Mouse (Mus musculus) heart, embryonic 16.5 days (tissue): ENCODE measurements around the gene Fry. TPM values are rescaled to one million over a fixed set of nuclear protein-coding genes. Genes with fewer than 3 reads are reported as not detected.
"Not testable (repeated sequence)": the region's sequence is repeated elsewhere in the genome, so short reads cannot be mapped to it uniquely, and the experiment has no call there.

Experiments
- ATAC-seq: fragments of 200-750 bp; cut with Nextera tagmentation; replicated peaks from 2 replicates; pipeline ENCODE4 v1.8.0; 2017; ENCODE audit warnings: moderate number of reproducible peaks; ENCODE audit not compliant: insufficient read depth, low FRiP score; ENCODE audit errors: extremely low read depth
- H3K27ac ChIP-seq: fragments of 300-500 bp; sonication (generic); 2 replicates; pipeline ENCODE4 v1.5.1; 2014; ENCODE audit warnings: mild to moderate bottlenecking, low read length, control low read depth, moderate library complexity
- H3K27me3 ChIP-seq: fragments of 300-500 bp; sonication (generic); 2 replicates; pipeline ENCODE4 v1.6.1; 2014; ENCODE audit warnings: low read length, mixed read lengths; ENCODE audit not compliant: control insufficient read depth, insufficient read depth
- H3K36me3 ChIP-seq: fragments of 300-500 bp; sonication (generic); 2 replicates; pipeline ENCODE4 v1.6.1; 2014; ENCODE audit not compliant: control insufficient read depth, insufficient read depth
- H3K4me1 ChIP-seq: fragments of 300-500 bp; sonication (generic); 2 replicates; pipeline ENCODE4 v1.6.1; 2014; ENCODE audit warnings: low read length, mixed read lengths; ENCODE audit not compliant: control insufficient read depth, insufficient read depth
- H3K4me2 ChIP-seq: fragments of 300-500 bp; sonication (generic); 2 replicates; pipeline ENCODE4 v1.6.1; 2014; ENCODE audit warnings: low read depth, mild to moderate bottlenecking, control low read depth, low read length
- H3K4me3 ChIP-seq: fragments of 300-500 bp; sonication (generic); 2 replicates; pipeline ENCODE4 v1.5.1; 2014; ENCODE audit warnings: mild to moderate bottlenecking, control low read depth, low read length
- H3K9ac ChIP-seq: fragments of 300-500 bp; sonication (generic); 2 replicates; pipeline ENCODE4 v1.6.1; 2014; ENCODE audit warnings: low read length, control low read depth
- H3K9me3 ChIP-seq: fragments of 300-500 bp; sonication (generic); replicated peaks from 2 replicates; pipeline ENCODE4 v1.6.1; 2016; ENCODE audit warnings: low read length; ENCODE audit not compliant: control insufficient read depth
- WGBS: fragments of 180-500 bp; shearing (Covaris S2); extraction: QIAGEN DNeasy Blood & Tissue Kit; methylation state at CpG from one replicate; pipeline ENCODE4 v1.1.7; 2014; 5-methylcytosine and 5-hydroxymethylcytosine counted together
- polyA plus RNA-seq: library from polyadenylated mRNA; unstranded; fragments of >200 nt; fragmentation: Nextera tagmentation; extraction: Ambion mirVana; gene quantifications from 2 replicates; pipeline ENCODE4 v1.2.1, GENCODE M21; 2015

Fry gene
- polyA plus RNA-seq, 1 experiment from 2014 or later = 32.6 TPM

GRCm38 (mm10) chr5:150478612-150479011 is 360.2 kb downstream of the Fry start:
- no peak overlapping the region for H3K4me2 ChIP-seq
- peak overlapping the region; percentile 63 for H3K27ac ChIP-seq
- no peak overlapping the region for H3K4me3 ChIP-seq
- no peaks in the 10 kb centered on the region for H3K4me1 ChIP-seq
- peaks cover 52% of the 10 kb centered on the region for H3K36me3 ChIP-seq
- H3K9me3 ChIP-seq = no peaks in the 10 kb centered on the region
- peak; percentile 41 for ATAC-seq
- no peaks in the 10 kb centered on the region for H3K27me3 ChIP-seq
- no peak overlapping the region for H3K9ac ChIP-seq
- 39% methylated on average over 4 of the region's 4 CpGs for WGBS

- no peak overlapping the region for H3K27ac ChIP-seq
- H3K36me3 ChIP-seq = peaks cover 29% of the 10 kb centered on the region
- no peak overlapping the region for H3K9ac ChIP-seq
- H3K4me1 ChIP-seq = no peaks in the 10 kb centered on the region
- H3K4me3 ChIP-seq = no peak overlapping the region
- no peaks in the 10 kb centered on the region for H3K27me3 ChIP-seq
- no peak overlapping the region for H3K4me2 ChIP-seq
- no peak for ATAC-seq
- H3K9me3 ChIP-seq = no peaks in the 10 kb centered on the region
- 59% methylated on average over 3 of the region's 3 CpGs for WGBS
Observed at GRCm38 (mm10) chr5:150485198-150485597, 366.8 kb downstream of the Fry start.

GRCm38 (mm10) chr5:150490285-150490684 is 371.8 kb downstream of the Fry start:
- Histone ChIP-seq H3K4me2 (no peak overlapping the region), H3K4me3 (no peak overlapping the region), H3K9ac (no peak overlapping the region), H3K4me1 (no peaks in the 10 kb centered on the region), H3K27me3 (no peaks in the 10 kb centered on the region), H3K36me3 (peaks cover 19% of the 10 kb centered on the region), H3K9me3 (no peaks in the 10 kb centered on the region), H3K27ac (no peak overlapping the region)
- ATAC-seq = no peak
- 78% methylated on average over 3 of the region's 3 CpGs for WGBS

GRCm38 (mm10) chr5:150490821-150491220 is 372.4 kb downstream of the Fry start:
- peaks cover 23% of the 10 kb centered on the region for H3K36me3 ChIP-seq
- no peaks in the 10 kb centered on the region for H3K4me1 ChIP-seq
- no peak overlapping the region for H3K9ac ChIP-seq
- no peaks in the 10 kb centered on the region for H3K9me3 ChIP-seq
- no peaks in the 10 kb centered on the region for H3K27me3 ChIP-seq
- H3K4me3 ChIP-seq = no peak overlapping the region
- no peak overlapping the region for H3K27ac ChIP-seq
- 69% methylated on average over 8 of the region's 8 CpGs for WGBS
- no peak overlapping the region for H3K4me2 ChIP-seq
- no peak for ATAC-seq

GRCm38 (mm10) chr5:150491573-150492173 is 373.2 kb downstream of the Fry start:
- not testable (repeated sequence) for H3K9me3 ChIP-seq, H3K4me3 ChIP-seq, H3K27me3 ChIP-seq, H3K4me1 ChIP-seq, H3K4me2 ChIP-seq, H3K9ac ChIP-seq, H3K27ac ChIP-seq, ATAC-seq
- WGBS = 90% methylated on average over 4 of the region's 4 CpGs
- H3K36me3 ChIP-seq = peaks cover 31% of the 10 kb centered on the region

GRCm38 (mm10) chr5:150495792-150496191 is 377.3 kb downstream of the Fry start:
- Histone ChIP-seq H3K9me3 (no peaks in the 10 kb centered on the region), H3K36me3 (peaks cover 32% of the 10 kb centered on the region), H3K4me3 (no peak overlapping the region), H3K9ac (no peak overlapping the region), H3K27me3 (no peaks in the 10 kb centered on the region), H3K27ac (no peak overlapping the region), H3K4me1 (no peaks in the 10 kb centered on the region), H3K4me2 (no peak overlapping the region)
- no peak for ATAC-seq
- 48% methylated on average over 6 of the region's 6 CpGs for WGBS

- 70% methylated on average over 6 of the region's 6 CpGs for WGBS
- no peak overlapping the region for H3K4me2 ChIP-seq
Observed at GRCm38 (mm10) chr5:150510451-150511225, 392.2 kb downstream of the Fry start.

GRCm38 (mm10) chr5:150513264-150513663 is 394.8 kb downstream of the Fry start:
- H3K4me3 ChIP-seq = no peak overlapping the region
- WGBS = 73% methylated on average over 4 of the region's 4 CpGs
- no peak for ATAC-seq
- H3K36me3 ChIP-seq = no peaks in the 10 kb centered on the region
- H3K4me1 ChIP-seq = no peaks in the 10 kb centered on the region
- no peak overlapping the region for H3K9ac ChIP-seq
- H3K27ac ChIP-seq = no peak overlapping the region
- H3K4me2 ChIP-seq = no peak overlapping the region
- no peaks in the 10 kb centered on the region for H3K9me3 ChIP-seq
- no peaks in the 10 kb centered on the region for H3K27me3 ChIP-seq

More at GRCm38 (mm10) chr5:150510451-150511225, 392.2 kb downstream of the Fry start:
- H3K4me3 ChIP-seq = no peak overlapping the region
- no peaks in the 10 kb centered on the region for H3K27me3 ChIP-seq
- no peak for ATAC-seq
- no peak overlapping the region for H3K9ac ChIP-seq
- H3K36me3 ChIP-seq = no peaks in the 10 kb centered on the region
- no peaks in the 10 kb centered on the region for H3K4me1 ChIP-seq
- H3K27ac ChIP-seq = no peak overlapping the region
- H3K9me3 ChIP-seq = no peaks in the 10 kb centered on the region

- H3K4me1 ChIP-seq = no peaks in the 10 kb centered on the region
- H3K9ac ChIP-seq = no peak overlapping the region
- H3K4me2 ChIP-seq = no peak overlapping the region
- ATAC-seq = no peak
- WGBS = 82% methylated on average over 1 of the region's 1 CpGs
- H3K4me3 ChIP-seq = no peak overlapping the region
- H3K36me3 ChIP-seq = no peaks in the 10 kb centered on the region
- H3K27ac ChIP-seq = no peak overlapping the region
- no peaks in the 10 kb centered on the region for H3K27me3 ChIP-seq
- H3K9me3 ChIP-seq = no peaks in the 10 kb centered on the region
Observed at GRCm38 (mm10) chr5:150514027-150514426, 395.6 kb downstream of the Fry start.
